Mouse (Mus musculus) hematopoietic stem cell, adult 5-6 weeks (primary cell): ENCODE measurements around the gene Tmem39b. TPM values are rescaled to one million over a fixed set of nuclear protein-coding genes. Genes with fewer than 3 reads are reported as not detected.
A peak's percentile ranks its signal among the peaks of the same experiment; 100 is the strongest.

Source experiments
- ATAC-seq, 2 experiments: fragments of 125-278 bp in 1 of 2; replicated peaks in 1 of 2; 2 replicates each; pipeline ENCODE4 v1.8.0; 2016 to 2017; ENCODE audit warnings: inconsistent platforms in 2 of 2, mild to moderate bottlenecking in 2 of 2, moderate number of reproducible peaks in 2 of 2, low read depth in 1 of 2, moderate TSS enrichment in 1 of 2; ENCODE audit not compliant: low FRiP score in 2 of 2, poor library complexity in 2 of 2, severe bottlenecking in 2 of 2, insufficient read depth in 1 of 2, low TSS enrichment in 1 of 2
- total RNA-seq: library from RNA; stranded (forward); fragments of 172-1452, 232-1000 nt; gene quantifications from 2 replicates; pipeline ENCODE4 v1.2.3, GENCODE M21; 2017

Gene Tmem39b
- total RNA-seq, 1 experiment from 2014 or later: 6.4 TPM

DNA sequence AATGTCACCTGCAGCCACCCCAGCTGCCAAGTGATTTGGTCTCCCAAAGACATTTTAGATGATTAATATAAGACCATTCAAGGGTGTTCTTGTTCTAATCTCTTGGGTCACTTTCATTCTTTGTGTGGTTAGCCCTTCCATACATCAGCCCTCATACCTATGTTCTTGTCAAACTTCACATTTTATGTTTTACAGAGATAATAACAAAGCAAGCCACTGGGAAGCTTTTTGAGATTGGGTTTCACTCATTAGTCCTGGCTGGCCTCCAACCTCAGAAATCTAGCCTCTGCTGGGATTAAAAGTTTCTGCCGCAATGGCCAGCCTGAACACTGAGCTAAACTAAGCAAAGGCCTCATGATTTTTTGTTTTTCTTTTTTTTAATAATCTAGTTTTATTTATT, 3.6 kb upstream of the Tmem39b start:
- no peak for ATAC-seq

DNA sequence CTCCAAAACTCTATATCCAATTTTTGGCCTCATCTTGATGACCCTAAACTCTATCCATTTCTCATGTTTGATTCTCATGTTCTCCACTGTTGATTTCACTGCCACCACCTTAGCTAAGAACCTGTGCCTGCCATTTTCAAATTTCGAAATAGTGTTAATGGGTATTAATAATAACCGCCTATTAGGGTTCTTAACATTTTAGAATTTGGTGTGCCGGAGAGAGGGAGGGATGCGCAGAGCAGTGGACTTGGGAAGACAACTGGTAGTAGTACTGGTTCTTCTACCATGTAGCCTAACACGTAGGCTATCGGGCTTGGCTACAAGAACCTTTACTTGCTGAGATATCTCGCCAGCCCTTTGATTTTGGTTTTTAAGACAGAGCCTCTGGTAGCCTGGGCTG, 553 bp upstream of the Tmem39b start:
- no peak for ATAC-seq

DNA sequence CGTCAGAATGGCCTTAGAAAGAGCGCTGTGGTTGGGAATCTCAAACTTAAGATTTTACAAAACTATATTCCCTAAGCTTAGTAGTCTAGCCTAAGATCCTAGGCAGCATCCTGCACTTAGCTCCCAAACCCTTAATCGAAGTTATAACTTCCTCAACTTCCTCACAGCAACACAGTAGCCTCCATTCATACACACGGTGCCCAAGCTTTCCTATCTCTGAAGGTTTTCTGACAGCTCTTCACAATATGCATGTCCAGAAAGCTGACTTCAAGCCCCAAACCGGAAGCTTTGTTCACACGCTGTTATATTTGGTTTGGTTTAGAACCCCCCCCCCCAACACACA, 852 bp downstream of the Tmem39b start:
- peak in 1 of 2 experiments; percentile 8; a peak in 1 of 4 replicates for ATAC-seq

DNA sequence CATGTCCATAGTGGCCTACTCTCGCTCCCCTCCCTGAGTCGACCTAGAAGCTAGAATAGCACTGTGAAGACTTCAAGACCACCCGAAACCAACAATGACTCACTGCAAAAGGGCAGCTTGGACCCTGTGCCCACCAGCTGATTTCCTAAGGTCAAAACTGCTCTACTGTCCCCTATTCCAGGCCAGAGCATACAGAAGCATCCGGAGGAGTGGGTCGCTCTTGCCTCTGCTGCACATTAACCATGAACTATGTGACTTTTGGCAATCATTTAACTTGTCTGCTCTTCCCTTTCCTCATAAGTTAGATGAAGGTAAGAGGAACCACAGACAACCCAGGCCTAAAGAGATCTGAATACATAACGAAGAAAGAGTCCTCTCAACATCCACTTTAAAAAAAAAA, 12.1 kb downstream of the Tmem39b start:
- ATAC-seq: no peak

DNA sequence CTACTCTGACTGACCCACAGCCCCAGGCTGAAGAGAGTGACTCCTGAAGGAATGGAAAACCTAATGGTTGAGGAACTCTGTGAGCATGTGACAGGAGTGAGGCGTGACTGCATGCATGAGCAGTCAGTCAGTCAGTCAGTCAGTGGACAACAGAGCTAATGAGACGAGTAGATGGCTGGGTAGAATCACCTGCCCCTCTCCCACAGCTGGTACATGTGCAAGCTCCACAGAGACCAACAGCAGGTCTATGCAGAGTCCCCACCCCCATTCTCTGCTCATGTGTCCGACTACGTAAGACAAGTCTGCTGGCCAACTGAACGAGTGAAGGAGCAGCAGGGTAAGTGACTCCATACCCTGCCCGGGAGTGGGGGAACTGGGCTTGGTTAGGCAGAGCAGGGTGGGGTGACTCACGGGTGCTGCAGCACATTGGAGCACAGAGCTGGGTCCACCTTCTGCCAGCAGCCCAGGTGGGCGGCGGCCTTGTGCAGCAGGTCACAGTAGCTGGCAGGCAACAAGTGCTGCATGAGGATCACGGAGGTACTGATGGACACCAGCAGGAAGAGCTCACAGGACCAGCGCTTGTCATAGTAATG, 12.6 kb downstream of the Tmem39b start:
- ATAC-seq: no peak

DNA sequence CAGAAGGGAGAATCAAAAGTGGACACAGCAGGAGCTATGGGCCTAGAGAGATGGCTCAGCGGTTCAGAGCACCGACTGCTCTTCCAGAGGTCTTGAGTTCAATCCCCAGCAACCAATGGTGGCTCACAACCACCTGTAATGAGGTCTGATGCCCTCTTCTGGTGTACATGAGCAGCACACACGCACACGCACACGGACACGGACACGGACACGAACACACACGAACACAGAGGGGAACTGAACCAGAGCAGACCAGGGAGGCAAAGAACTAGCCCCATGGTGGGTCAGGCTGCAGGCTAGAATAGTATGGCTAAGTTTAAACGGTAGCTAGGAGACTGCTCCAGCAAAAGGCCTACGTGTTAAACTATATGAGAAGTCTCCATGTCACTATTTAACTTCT, 14.8 kb downstream of the Tmem39b start:
- ATAC-seq: no peak

DNA sequence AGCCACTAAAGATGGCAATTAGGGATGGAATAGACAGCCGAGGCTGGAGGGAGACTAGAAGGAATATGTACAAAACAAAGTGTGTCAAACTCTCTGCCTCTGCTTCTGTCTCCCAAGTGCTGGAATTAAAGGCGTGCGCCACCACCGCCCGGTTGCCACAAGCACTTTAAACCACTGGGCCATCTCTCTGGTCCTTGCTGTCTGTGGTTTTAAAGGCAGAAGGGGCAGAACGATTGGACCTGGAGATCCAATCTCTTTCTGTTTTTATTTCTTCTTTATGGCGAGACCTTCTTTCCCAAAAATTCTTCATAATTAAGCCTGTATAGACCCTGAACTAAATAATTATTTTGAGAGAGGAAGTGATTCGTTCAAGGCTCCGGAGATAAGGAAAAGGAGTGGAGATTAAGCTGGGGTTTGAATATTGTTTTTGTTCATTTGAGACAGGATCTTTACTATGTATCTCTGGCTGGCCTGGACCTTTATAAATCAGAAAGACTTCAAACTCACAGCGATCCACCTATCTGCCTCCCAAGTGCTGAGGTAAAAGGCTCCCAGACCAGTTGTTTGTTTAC, 23.7 kb downstream of the Tmem39b start:
- peak in 1 of 2 experiments; percentile 12; a peak in 1 of 4 replicates for ATAC-seq

DNA sequence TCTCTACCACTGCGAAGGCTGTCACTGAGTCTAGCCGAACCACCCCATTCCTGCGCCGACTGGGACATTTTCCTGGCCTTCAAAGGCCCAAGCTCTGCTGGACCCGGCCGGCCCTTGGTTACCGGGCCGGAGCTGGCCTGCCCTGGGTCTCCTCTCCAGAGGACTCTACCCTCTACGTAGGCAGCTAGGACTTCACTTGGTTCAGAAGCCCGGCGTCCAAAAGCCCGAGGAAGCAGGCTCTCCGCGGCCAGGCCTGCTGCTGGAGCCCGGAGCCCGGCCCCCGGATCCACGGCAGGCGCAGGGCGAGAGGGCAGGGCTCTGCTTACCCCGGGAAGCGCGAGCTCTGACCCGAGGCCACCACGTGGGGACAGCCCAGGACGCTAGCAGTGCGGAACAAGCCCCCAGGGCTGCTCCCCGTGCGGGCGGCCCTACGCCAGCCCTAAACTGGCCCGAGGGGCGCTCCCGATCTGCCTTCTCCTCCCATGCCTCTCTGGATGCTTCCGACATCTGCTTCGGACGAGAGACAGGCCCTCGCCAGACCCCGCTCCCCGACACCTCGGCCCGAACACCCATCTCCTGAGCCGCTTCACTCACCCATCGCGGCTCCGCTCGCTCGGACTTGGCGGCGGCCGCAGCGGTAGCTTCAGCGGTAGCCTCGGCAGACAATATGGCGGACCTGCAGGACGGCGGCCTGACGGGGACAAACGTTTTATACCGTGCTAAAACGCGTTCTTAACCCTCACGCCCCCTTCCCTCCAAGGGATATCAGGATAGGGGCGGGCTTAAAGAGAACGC, 24.4 kb downstream of the Tmem39b start, which contains the start of gene Kpna6:
Kpna6 (minus strand) TSS at position 685 of the 795 bp plus-strand sequence.
- ATAC-seq: peak; percentile 91 to 96

DNA sequence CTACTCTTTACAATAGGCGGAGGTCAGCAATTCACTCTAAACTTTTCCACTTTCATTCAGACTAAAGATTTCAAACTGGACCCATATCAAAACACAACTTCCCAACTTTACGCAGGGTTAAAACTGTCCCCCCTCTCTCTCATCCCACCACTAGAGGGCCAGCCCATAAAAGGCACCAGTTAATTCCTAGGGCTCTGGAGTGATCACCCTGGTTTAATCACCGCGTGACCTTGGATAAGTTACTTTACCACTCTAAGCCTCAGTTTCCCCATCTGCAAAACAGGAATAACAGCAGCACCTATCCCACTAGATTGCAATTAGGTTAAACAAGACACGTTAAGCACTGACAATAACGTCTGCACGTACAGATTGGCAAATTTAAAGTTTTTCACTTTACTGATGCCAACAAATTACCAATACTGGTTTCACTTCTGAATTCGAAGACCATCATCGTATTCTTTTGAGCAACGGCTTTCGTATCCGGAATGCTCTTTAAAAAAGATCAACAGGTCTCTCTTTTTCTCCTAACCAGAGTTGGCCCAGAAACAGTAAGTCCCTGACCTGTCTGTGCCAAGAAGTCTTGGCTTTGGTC, 25.1 kb downstream of the Tmem39b start:
- ATAC-seq: peak; percentile 54 to 68; a peak in 3 of 4 replicates

DNA sequence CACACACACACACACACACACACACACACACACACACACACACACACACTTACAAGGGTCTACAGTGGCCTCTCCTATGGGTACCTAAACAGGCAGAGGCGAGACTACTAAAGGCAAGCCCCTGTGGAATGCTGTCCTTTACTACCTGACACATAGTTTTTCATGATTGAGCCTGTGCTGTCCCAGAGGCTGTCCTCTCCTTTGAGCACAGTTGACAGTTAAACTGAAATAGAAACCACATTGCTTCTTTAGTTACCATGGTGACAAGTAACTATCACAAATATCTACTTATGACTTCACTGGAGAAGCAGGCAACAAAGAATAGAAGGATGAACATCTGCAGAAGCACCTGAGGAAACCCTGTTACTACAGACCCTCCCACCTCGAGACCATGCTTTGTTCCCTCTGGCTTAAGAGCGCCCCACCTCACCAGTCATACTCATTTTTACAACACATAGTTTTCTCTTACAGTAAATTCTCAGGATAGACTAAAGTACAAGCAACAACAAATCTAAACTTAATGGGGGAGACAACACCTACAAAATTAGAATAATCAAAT, 34.3 kb downstream of the Tmem39b start:
- no peak for ATAC-seq

DNA sequence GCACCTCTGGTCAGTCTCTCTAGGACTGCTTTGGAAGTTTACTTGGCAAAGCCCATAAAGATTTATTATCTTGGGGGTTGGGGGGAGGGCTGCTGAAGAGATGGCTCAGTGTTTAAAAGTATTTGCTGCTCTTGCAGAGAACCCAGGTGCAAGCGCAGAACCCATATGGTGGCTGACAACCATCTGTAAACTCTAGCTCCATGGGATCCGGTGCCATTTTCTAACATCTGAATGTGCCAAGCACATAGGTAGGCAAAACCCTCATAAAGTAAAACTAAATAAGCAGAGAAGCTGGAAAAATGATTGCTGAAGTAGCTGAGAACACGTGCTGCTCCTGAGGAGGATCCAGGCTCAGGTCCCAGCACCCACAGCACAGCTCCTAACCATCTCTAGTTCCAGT, 35.1 kb downstream of the Tmem39b start:
- ATAC-seq: no peak

DNA sequence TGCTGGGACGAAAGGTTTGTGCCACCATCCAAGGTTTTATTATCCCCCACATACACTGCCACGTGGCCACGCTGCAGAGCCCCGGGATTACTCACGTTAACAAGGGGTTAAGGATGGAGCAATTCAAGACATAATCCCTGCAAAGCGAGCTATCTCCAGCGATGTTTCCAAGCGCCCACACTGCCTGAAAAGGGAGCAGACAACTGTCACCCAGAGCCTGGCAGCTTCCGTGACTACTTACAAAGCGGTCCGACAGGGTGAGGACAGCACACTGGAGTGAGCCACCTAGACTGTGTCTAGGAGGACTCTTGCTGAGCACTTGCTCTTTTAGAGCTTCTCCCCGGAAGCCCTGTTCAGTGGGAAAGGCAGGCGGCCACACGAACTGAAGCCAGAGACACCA, 41.9 kb downstream of the Tmem39b start:
- no peak for ATAC-seq

DNA sequence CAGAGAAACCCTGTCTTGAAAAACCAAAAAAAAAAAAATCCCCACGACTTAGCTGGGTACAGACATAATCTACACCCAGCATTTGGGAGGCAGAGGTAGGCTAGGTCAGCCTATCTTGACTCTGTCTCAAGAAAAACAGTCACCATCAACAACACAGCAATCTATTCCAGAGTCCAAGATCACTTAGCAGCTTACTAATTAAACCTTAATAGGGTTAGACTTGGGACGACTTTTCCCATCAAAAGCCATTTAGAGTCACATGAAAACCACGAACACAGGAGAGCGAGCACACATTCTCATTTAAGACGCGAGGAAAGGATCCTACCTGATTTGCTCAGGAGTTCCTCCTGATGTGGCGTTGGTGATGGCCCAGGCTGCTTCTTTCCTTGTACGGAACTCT, 46.3 kb downstream of the Tmem39b start:
- no peak for ATAC-seq

DNA sequence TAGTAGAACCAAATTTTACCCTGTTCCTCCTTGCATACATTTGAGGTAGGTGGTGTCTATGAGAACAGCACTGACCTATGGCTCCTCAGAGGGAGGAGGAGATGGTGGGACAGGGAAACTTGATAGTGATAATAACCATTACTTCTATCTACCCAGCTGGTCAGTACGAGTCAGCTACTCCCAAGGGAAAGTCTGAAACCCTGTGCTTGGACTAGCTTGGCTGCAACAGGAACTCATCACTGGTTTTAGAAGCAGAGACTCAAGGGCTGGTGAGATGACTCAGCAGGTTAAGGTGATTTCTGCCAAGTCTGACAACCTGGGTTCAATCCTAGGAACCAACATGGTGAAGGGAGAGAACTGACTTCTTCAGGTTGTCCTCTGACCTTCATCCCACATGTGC, 48.0 kb downstream of the Tmem39b start:
- ATAC-seq: no peak

DNA sequence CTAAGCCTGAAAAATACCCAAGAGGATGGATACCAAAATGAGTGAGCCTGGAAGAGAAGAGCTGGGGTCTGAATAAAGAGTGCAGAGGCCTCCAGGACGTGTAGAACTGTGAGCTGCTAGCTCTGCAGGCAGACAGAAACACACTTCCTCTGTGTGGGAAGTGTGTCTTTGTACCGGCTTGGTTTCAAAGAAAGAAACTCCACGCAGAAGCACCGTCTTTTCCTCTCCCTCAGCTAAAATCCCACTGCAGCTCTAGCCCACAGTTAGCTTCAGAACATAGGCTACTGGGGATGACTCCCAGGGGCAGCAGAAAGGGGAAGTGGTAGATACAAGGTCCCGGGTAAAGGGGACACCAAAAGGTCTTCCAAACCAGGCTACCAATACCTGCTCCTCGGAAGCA, 51.4 kb downstream of the Tmem39b start:
- ATAC-seq: no peak

DNA sequence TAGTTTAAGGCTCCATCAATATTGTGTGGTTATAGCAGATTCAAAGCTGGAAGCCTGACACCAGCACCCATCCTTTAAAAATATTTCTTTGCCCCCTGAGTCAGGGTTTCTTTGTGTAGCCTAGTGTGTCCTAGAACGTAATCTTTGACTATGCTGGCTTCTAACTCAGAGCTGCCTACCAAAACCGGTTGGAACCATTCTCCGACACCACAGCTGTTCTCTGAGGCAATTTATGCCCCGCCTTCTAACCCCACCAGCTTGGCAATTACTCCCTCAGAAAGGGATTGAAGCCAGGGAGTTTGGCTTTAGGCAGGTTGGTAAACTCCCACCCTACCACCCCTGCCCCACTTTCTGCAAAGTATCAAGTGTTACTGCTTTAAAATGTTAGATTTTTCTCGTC, 54.9 kb downstream of the Tmem39b start:
- ATAC-seq: no peak

DNA sequence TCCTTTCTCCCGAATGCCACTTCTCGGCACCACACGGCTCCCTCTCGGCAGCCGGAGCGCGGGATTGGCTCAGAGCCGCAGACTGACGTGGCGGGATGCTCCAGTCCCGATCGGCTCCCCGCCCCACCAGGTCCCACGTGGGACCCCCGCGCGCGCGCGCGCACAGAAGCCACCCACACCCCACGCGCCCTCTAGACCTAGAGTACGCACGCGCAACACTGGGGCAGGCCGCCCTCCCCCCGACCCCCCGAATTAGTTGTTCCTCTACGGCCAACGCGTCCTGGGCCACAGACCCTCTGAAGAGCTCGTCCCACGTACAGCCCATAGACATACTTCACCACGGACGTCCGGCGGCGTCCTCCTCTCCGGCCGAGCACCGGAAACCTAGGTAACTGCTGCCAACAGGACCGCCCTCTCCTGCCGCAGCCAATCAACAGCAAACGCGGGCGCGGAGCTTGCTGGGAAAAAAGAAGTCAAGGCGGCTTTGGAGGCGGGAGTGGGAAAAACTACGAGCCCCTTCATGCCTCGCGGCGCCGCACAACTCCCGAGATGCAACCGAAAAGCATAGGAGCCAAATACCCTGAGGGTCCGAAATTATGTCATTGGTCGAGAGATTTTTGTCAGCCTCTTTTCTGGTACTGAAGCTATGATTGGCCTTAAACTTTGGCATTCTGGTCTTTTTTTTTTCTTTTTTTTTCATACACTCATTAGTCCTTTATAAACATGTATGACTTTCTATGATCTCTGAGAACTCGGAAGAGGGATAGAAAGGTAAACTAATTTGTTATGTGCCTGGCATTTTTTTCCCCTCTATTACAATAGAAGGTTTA, 55.8 kb downstream of the Tmem39b start, which contains the start of gene Txlna:
Txlna (minus strand) TSS at position 428 of the 830 bp plus-strand sequence.
- ATAC-seq: peak; percentile 91 to 95
